Mouse (Mus musculus) intestine, embryonic 16.5 days (tissue): ENCODE data around the gene Cdc42se2. TPM values are rescaled to one million over a fixed set of nuclear protein-coding genes. Genes with fewer than 3 reads are reported as not detected.

Experiments used
- ATAC-seq: fragments of 200-750 bp; cut with Nextera tagmentation; 2 replicates; pipeline ENCODE4 v1.8.0; 2017; ENCODE audit warnings: moderate TSS enrichment, moderate library complexity
- H3K27ac ChIP-seq: fragments of 300-500 bp; sonication (generic); 2 replicates; pipeline ENCODE4 v1.5.1; 2014; ENCODE audit warnings: mild to moderate bottlenecking, low read length
- H3K27me3 ChIP-seq: fragments of 300-500 bp; sonication (generic); replicated peaks from 2 replicates; pipeline ENCODE4 v1.6.1; 2014; ENCODE audit warnings: low read length, control low read depth, mixed read lengths; ENCODE audit not compliant: control insufficient read depth, insufficient read depth
- H3K36me3 ChIP-seq: fragments of 300-500 bp; sonication (generic); 2 replicates; pipeline ENCODE4 v1.6.1; 2014; ENCODE audit warnings: low read length, control low read depth; ENCODE audit not compliant: control insufficient read depth, insufficient read depth
- H3K4me1 ChIP-seq: fragments of 300-500 bp; sonication (generic); 2 replicates; pipeline ENCODE4 v1.6.1; 2014; ENCODE audit warnings: low read length, control low read depth, mixed read lengths; ENCODE audit not compliant: control insufficient read depth, insufficient read depth
- H3K4me2 ChIP-seq: fragments of 300-500 bp; sonication (generic); 2 replicates; pipeline ENCODE4 v1.6.1; 2014; ENCODE audit warnings: low read depth, low read length, control low read depth
- H3K4me3 ChIP-seq: fragments of 300-500 bp; sonication (generic); 2 replicates; pipeline ENCODE4 v1.5.1; 2014; ENCODE audit warnings: mild to moderate bottlenecking, low read length
- H3K9ac ChIP-seq: fragments of 300-500 bp; sonication (generic); 2 replicates; pipeline ENCODE4 v1.6.1; 2014; ENCODE audit warnings: low read depth, low read length
- H3K9me3 ChIP-seq: fragments of 300-500 bp; sonication (generic); 2 replicates; pipeline ENCODE4 v1.6.1; 2016; ENCODE audit warnings: low read length, control low read depth; ENCODE audit not compliant: control insufficient read depth
- WGBS: fragments of 180-500 bp; shearing (Covaris S2); extraction: QIAGEN DNeasy Blood & Tissue Kit; methylation state at CpG from one replicate; pipeline ENCODE4 v1.1.7; 2014; 5-methylcytosine and 5-hydroxymethylcytosine counted together
- polyA plus RNA-seq: library from polyadenylated mRNA; unstranded; fragments of >200 nt; fragmentation: Nextera tagmentation; extraction: Ambion mirVana; gene quantifications from 2 replicates; pipeline ENCODE4 v1.2.1, GENCODE M21; 2015

Cdc42se2 gene
- polyA plus RNA-seq, 1 experiment from 2014 or later: 70.0 TPM

GRCm38 (mm10) chr11:54728371-54728770 lies 59.1 kb downstream of the Cdc42se2 start:
- no peak overlapping the region for H3K4me3 ChIP-seq
- no peak overlapping the region for H3K27ac ChIP-seq
- no peak overlapping the region for H3K9ac ChIP-seq
- H3K4me1 ChIP-seq: 0 out of 2 replicates have a peak, but pooled peaks cover 5% of the 10 kb centered on the region
- 0 out of 2 replicates have a peak, but pooled peaks cover 11% of the 10 kb centered on the region for H3K36me3 ChIP-seq
- H3K9me3 ChIP-seq: no peaks in the 10 kb centered on the region
- no peak overlapping the region for H3K4me2 ChIP-seq
- no peaks in the 10 kb centered on the region for H3K27me3 ChIP-seq
- WGBS: 91% methylated on average over 2 of the region's 2 CpGs
- ATAC-seq: no peak

- 0 out of 2 replicates have a peak, but pooled peaks cover 5% of the 10 kb centered on the region for H3K4me1 ChIP-seq
- no peak overlapping the region for H3K27ac ChIP-seq
- H3K4me3 ChIP-seq: no peak overlapping the region
- H3K9me3 ChIP-seq: no peaks in the 10 kb centered on the region
- 65% methylated on average over 5 of the region's 5 CpGs for WGBS
- H3K9ac ChIP-seq: no peak overlapping the region
- no peak overlapping the region for H3K4me2 ChIP-seq
- H3K27me3 ChIP-seq: no peaks in the 10 kb centered on the region
- H3K36me3 ChIP-seq: 0 out of 2 replicates have a peak, but pooled peaks cover 11% of the 10 kb centered on the region
- ATAC-seq: no peak
These were observed 60.1 kb downstream of the Cdc42se2 start for GRCm38 (mm10) chr11:54727327-54727901.

- Histone ChIP-seq H3K9ac (no peak overlapping the region), H3K36me3 (0 out of 2 replicates have a peak, but pooled peaks cover 11% of the 10 kb centered on the region), H3K4me3 (no peak overlapping the region), H3K27me3 (no peaks in the 10 kb centered on the region), H3K4me1 (0 out of 2 replicates have a peak, but pooled peaks cover 5% of the 10 kb centered on the region), H3K4me2 (no peak overlapping the region), H3K27ac (no peak overlapping the region), H3K9me3 (no peaks in the 10 kb centered on the region)
- 78% methylated on average over 3 of the region's 3 CpGs for WGBS
- ATAC-seq: no peak
These were observed 60.9 kb downstream of the Cdc42se2 start for GRCm38 (mm10) chr11:54726571-54727062.

GRCm38 (mm10) chr11:54724353-54725034 lies 63.0 kb downstream of the Cdc42se2 start:
- no peaks in the 10 kb centered on the region for H3K27me3 ChIP-seq
- ATAC-seq: no peak
- H3K36me3 ChIP-seq: 0 out of 2 replicates have a peak, but pooled peaks cover 10% of the 10 kb centered on the region
- 82% methylated on average over 4 of the region's 4 CpGs for WGBS
- H3K4me2 ChIP-seq: no peak overlapping the region
- no peak overlapping the region for H3K4me3 ChIP-seq
- H3K27ac ChIP-seq: no peak overlapping the region
- H3K4me1 ChIP-seq: 0 out of 2 replicates have a peak, but pooled peaks cover 5% of the 10 kb centered on the region
- H3K9ac ChIP-seq: no peak overlapping the region
- no peaks in the 10 kb centered on the region for H3K9me3 ChIP-seq

GRCm38 (mm10) chr11:54722057-54722456 lies 65.4 kb downstream of the Cdc42se2 start:
- no peak overlapping the region for H3K4me3 ChIP-seq
- H3K4me1 ChIP-seq: 0 out of 2 replicates have a peak, but pooled peaks cover 5% of the 10 kb centered on the region
- no peak for ATAC-seq
- H3K27me3 ChIP-seq: no peaks in the 10 kb centered on the region
- H3K9me3 ChIP-seq: no peaks in the 10 kb centered on the region
- 88% methylated on average over 6 of the region's 6 CpGs for whole genome bisulfite sequencing
- no peak overlapping the region for H3K9ac ChIP-seq
- H3K4me2 ChIP-seq: no peak overlapping the region
- H3K36me3 ChIP-seq: 0 out of 2 replicates have a peak, but pooled peaks cover 9% of the 10 kb centered on the region
- H3K27ac ChIP-seq: no peak overlapping the region

- H3K4me3 ChIP-seq: no peak overlapping the region
- ATAC-seq: no peak
- no peak overlapping the region for H3K4me2 ChIP-seq
- 91% methylated on average over 3 of the region's 3 CpGs for WGBS
- H3K9me3 ChIP-seq: no peaks in the 10 kb centered on the region
- H3K9ac ChIP-seq: no peak overlapping the region
- H3K36me3 ChIP-seq: peaks cover 14% of the 10 kb centered on the region
- H3K4me1 ChIP-seq: no peaks in the 10 kb centered on the region
- H3K27ac ChIP-seq: no peak overlapping the region
- no peaks in the 10 kb centered on the region for H3K27me3 ChIP-seq
These were observed 68.9 kb downstream of the Cdc42se2 start for GRCm38 (mm10) chr11:54718601-54719000.

GRCm38 (mm10) chr11:54717893-54718292 lies 69.6 kb downstream of the Cdc42se2 start:
- H3K9me3 ChIP-seq: no peaks in the 10 kb centered on the region
- H3K4me3 ChIP-seq: no peak overlapping the region
- H3K36me3 ChIP-seq: peaks cover 14% of the 10 kb centered on the region
- ATAC-seq: no peak
- no peaks in the 10 kb centered on the region for H3K4me1 ChIP-seq
- H3K9ac ChIP-seq: no peak overlapping the region
- 84% methylated on average over 3 of the region's 3 CpGs for WGBS
- no peak overlapping the region for H3K4me2 ChIP-seq
- H3K27me3 ChIP-seq: no peaks in the 10 kb centered on the region
- no peak overlapping the region for H3K27ac ChIP-seq

- Histone ChIP-seq H3K27ac (no peak overlapping the region), H3K4me2 (no peak overlapping the region), H3K4me1 (no peaks in the 10 kb centered on the region), H3K4me3 (no peak overlapping the region), H3K27me3 (no peaks in the 10 kb centered on the region), H3K9me3 (no peaks in the 10 kb centered on the region), H3K9ac (no peak overlapping the region), H3K36me3 (peaks cover 12% of the 10 kb centered on the region)
- 71% methylated on average over 2 of the region's 2 CpGs for WGBS
- no peak for ATAC-seq
These were observed 74.6 kb downstream of the Cdc42se2 start for GRCm38 (mm10) chr11:54712849-54713248.

GRCm38 (mm10) chr11:54710512-54711293 lies 76.8 kb downstream of the Cdc42se2 start:
- no peak for ATAC-seq
- H3K4me2 ChIP-seq: no peak overlapping the region
- WGBS: 84% methylated on average over 4 of the region's 4 CpGs

More at GRCm38 (mm10) chr11:54710512-54711293, 76.8 kb downstream of the Cdc42se2 start:
- Histone ChIP-seq H3K9me3 (no peaks in the 10 kb centered on the region), H3K36me3 (peaks cover 3% of the 10 kb centered on the region), H3K27me3 (no peaks in the 10 kb centered on the region), H3K4me3 (no peak overlapping the region), H3K27ac (no peak overlapping the region), H3K9ac (no peak overlapping the region), H3K4me1 (no peaks in the 10 kb centered on the region)
